Mouse (Mus musculus): ENCODE data around the gene Fbxo24. TPM values are rescaled to one million over a fixed set of nuclear protein-coding genes. Genes with fewer than 3 reads are reported as not detected.

The Fbxo24 gene
- polyA plus RNA-seq, 1 experiment from 2014 or later: 0.10 TPM

- Histone ChIP-seq H3K4me3 (peak overlapping the region; percentile 68), H3K4me1 (peaks cover 74% of the 10 kb centered on the region), H3K27ac (peak overlapping the region; percentile 94), H3K36me3 (peaks cover 22% of the 10 kb centered on the region), H3K4me2 (peak overlapping the region; percentile 92), H3K9ac (peak overlapping the region; percentile 78), H3K9me3 (replicated peaks) (no peaks in the 10 kb centered on the region; the same call in 1 of the 2 replicates), H3K27me3 (replicated peaks) (peaks cover 28% of the 10 kb centered on the region; the same call in 1 of the 2 replicates)
- 12% methylated on average over 7 of the region's 7 CpGs for WGBS (ENCODE audit: insufficient replicate concordance)
- ATAC-seq: no peak
Measured at GRCm38 (mm10) chr5:137570181-137570580, 58.6 kb downstream of the Fbxo24 start.

GRCm38 (mm10) chr5:137569665-137570064 is 59.1 kb downstream of the Fbxo24 start, which contains the start of gene Tfr2:
Gene Tfr2 (plus strand): TSS chr5:137569840.
- H3K4me2 ChIP-seq: peak within 1 kb of the TSS; percentile 92
- H3K9ac ChIP-seq: peak within 1 kb of the TSS; percentile 78

GRCm38 (mm10) chr5:137569031-137569430 is 59.8 kb downstream of the Fbxo24 start:
- H3K4me3 ChIP-seq: peak overlapping the region; percentile 68; the same call in 1 of the 2 replicates
- peak overlapping the region; percentile 92 for H3K4me2 ChIP-seq
- no peak overlapping the region for H3K9ac ChIP-seq
- H3K4me1 ChIP-seq: peaks cover 63% of the 10 kb centered on the region
- peaks cover 18% of the 10 kb centered on the region; the same call in 1 of the 2 replicates for H3K27me3 ChIP-seq (replicated peaks)
- WGBS (ENCODE audit: insufficient replicate concordance): 58% methylated on average over 12 of the region's 12 CpGs
- H3K27ac ChIP-seq: peak overlapping the region; percentile 94
- no peak for ATAC-seq
- peaks cover 10% of the 10 kb centered on the region for H3K36me3 ChIP-seq
- no peaks in the 10 kb centered on the region; the same call in 1 of the 2 replicates for H3K9me3 ChIP-seq (replicated peaks)

More at GRCm38 (mm10) chr5:137569665-137570064, 59.1 kb downstream of the Fbxo24 start, which contains the start of gene Tfr2:
- Histone ChIP-seq H3K4me1 (peaks cover 69% of the 10 kb centered on the region), H3K36me3 (peaks cover 16% of the 10 kb centered on the region), H3K27me3 (replicated peaks) (peaks cover 24% of the 10 kb centered on the region; the same call in 1 of the 2 replicates), H3K4me3 (peak within 1 kb of the TSS; percentile 68), H3K27ac (peak within 1 kb of the TSS; percentile 94), H3K9me3 (replicated peaks) (no peaks in the 10 kb centered on the region; the same call in 1 of the 2 replicates)
- ATAC-seq: peak; percentile 81
- 5% methylated on average over 9 of the region's 9 CpGs for WGBS (ENCODE audit: insufficient replicate concordance)

GRCm38 (mm10) chr5:137568223-137568798 is 60.5 kb downstream of the Fbxo24 start:
- Histone ChIP-seq H3K27me3 (replicated peaks) (peaks cover 15% of the 10 kb centered on the region; the same call in 1 of the 2 replicates), H3K4me1 (peaks cover 56% of the 10 kb centered on the region), H3K4me3 (no peak overlapping the region), H3K27ac (no peak overlapping the region), H3K36me3 (peaks cover 3% of the 10 kb centered on the region), H3K9me3 (replicated peaks) (no peaks in the 10 kb centered on the region; the same call in 1 of the 2 replicates), H3K9ac (no peak overlapping the region), H3K4me2 (no peak overlapping the region)
- WGBS (ENCODE audit: insufficient replicate concordance): 71% methylated on average over 8 of the region's 8 CpGs
- no peak for ATAC-seq

- WGBS (ENCODE audit: insufficient replicate concordance): 81% methylated on average over 5 of the region's 5 CpGs
- Histone ChIP-seq H3K4me2 (no peak overlapping the region), H3K27me3 (replicated peaks) (peaks cover 26% of the 10 kb centered on the region), H3K4me1 (peaks cover 38% of the 10 kb centered on the region), H3K27ac (no peak overlapping the region), H3K4me3 (no peak overlapping the region), H3K36me3 (no peaks in the 10 kb centered on the region), H3K9ac (no peak overlapping the region), H3K9me3 (replicated peaks) (no peaks in the 10 kb centered on the region; the same call in 1 of the 2 replicates)
- ATAC-seq: no peak
Measured at GRCm38 (mm10) chr5:137566416-137566815, 62.4 kb downstream of the Fbxo24 start.

- ATAC-seq: no peak
- no peak overlapping the region for H3K4me3 ChIP-seq
- H3K27ac ChIP-seq: no peak overlapping the region
- no peaks in the 10 kb centered on the region; the same call in 1 of the 2 replicates for H3K9me3 ChIP-seq (replicated peaks)
- H3K4me2 ChIP-seq: no peak overlapping the region
- peaks cover 33% of the 10 kb centered on the region for H3K27me3 ChIP-seq (replicated peaks)
- peaks cover 31% of the 10 kb centered on the region for H3K4me1 ChIP-seq
- 75% methylated on average over 6 of the region's 6 CpGs for WGBS (ENCODE audit: insufficient replicate concordance)
- no peaks in the 10 kb centered on the region for H3K36me3 ChIP-seq
- H3K9ac ChIP-seq: no peak overlapping the region
Measured at GRCm38 (mm10) chr5:137565744-137566143, 63.1 kb downstream of the Fbxo24 start.

- Histone ChIP-seq H3K4me2 (no peak overlapping the region), H3K4me3 (no peak overlapping the region), H3K4me1 (peaks cover 4% of the 10 kb centered on the region), H3K27me3 (replicated peaks) (peaks cover 54% of the 10 kb centered on the region), H3K9me3 (replicated peaks) (no peaks in the 10 kb centered on the region), H3K36me3 (no peaks in the 10 kb centered on the region), H3K27ac (no peak overlapping the region), H3K9ac (no peak overlapping the region)
- WGBS (ENCODE audit: insufficient replicate concordance): 71% methylated on average over 10 of the region's 10 CpGs
- 0 out of 2 replicates have a peak, but pooled peaks have one; percentile 13 for ATAC-seq
Measured at GRCm38 (mm10) chr5:137562965-137563364, 65.8 kb downstream of the Fbxo24 start.

Other genes with a start within 250 kb of the Fbxo24 start
- 0.29 and 0.31 TPM in 2 replicates for gene Zan, start 151.9 kb downstream of the Fbxo24 start, polyA plus RNA-seq (2016; fragmentation: Nextera tagmentation; extraction: Ambion mirVana)
- gene Pop7, start 126.5 kb downstream of the Fbxo24 start, polyA plus RNA-seq (2016; fragmentation: Nextera tagmentation; extraction: Ambion mirVana): 48.4 and 55.3 TPM in 2 replicates
- 5.6 and 6.0 TPM in 2 replicates for gene Gigyf1, start 110.5 kb downstream of the Fbxo24 start, polyA plus RNA-seq (2016; fragmentation: Nextera tagmentation; extraction: Ambion mirVana)
- gene Epo, start 95.8 kb downstream of the Fbxo24 start, polyA plus RNA-seq (2016; fragmentation: Nextera tagmentation; extraction: Ambion mirVana): 1.7 and 2.3 TPM in 2 replicates
- 215 and 221 TPM in 2 replicates for gene Gnb2, start 95.5 kb downstream of the Fbxo24 start, polyA plus RNA-seq (2016; fragmentation: Nextera tagmentation; extraction: Ambion mirVana)
- not detected in 2 replicates for gene Actl6b, start 75.5 kb downstream of the Fbxo24 start, polyA plus RNA-seq (2016; fragmentation: Nextera tagmentation; extraction: Ambion mirVana)
- gene Tfr2, start 59.2 kb downstream of the Fbxo24 start, polyA plus RNA-seq (2016; fragmentation: Nextera tagmentation; extraction: Ambion mirVana): 51.0 and 53.9 TPM in 2 replicates
- 45.5 and 48.4 TPM in 2 replicates for gene Mospd3, start 27.9 kb downstream of the Fbxo24 start, polyA plus RNA-seq (2016; fragmentation: Nextera tagmentation; extraction: Ambion mirVana)
- 21.1 and 22.1 TPM in 2 replicates for gene Pcolce, start 15.2 kb downstream of the Fbxo24 start, polyA plus RNA-seq (2016; fragmentation: Nextera tagmentation; extraction: Ambion mirVana)
- gene Lrch4, start 119 bp upstream of the Fbxo24 start, polyA plus RNA-seq (2016; fragmentation: Nextera tagmentation; extraction: Ambion mirVana): 33.4 and 36.0 TPM in 2 replicates
- gene Gm20605, start 173 bp upstream of the Fbxo24 start, polyA plus RNA-seq (2016; fragmentation: Nextera tagmentation; extraction: Ambion mirVana): 7.8 and 9.0 TPM in 2 replicates
- 6.0 and 6.5 TPM in 2 replicates for gene Sap25, start 12.3 kb upstream of the Fbxo24 start, polyA plus RNA-seq (2016; fragmentation: Nextera tagmentation; extraction: Ambion mirVana)
- gene Irs3, start 16.7 kb upstream of the Fbxo24 start, polyA plus RNA-seq (2016; fragmentation: Nextera tagmentation; extraction: Ambion mirVana): 0.05 and 0.07 TPM in 2 replicates
- gene Agfg2, start 55.7 kb upstream of the Fbxo24 start, polyA plus RNA-seq (2016; fragmentation: Nextera tagmentation; extraction: Ambion mirVana): 44.3 and 47.2 TPM in 2 replicates
- 0.33 and 0.38 TPM in 2 replicates for gene Nyap1, start 112.6 kb upstream of the Fbxo24 start, polyA plus RNA-seq (2016; fragmentation: Nextera tagmentation; extraction: Ambion mirVana)
- gene Tsc22d4, start 116.7 kb upstream of the Fbxo24 start, polyA plus RNA-seq (2016; fragmentation: Nextera tagmentation; extraction: Ambion mirVana): 96.0 and 99.2 TPM in 2 replicates
- 38.6 and 39.2 TPM in 2 replicates for gene Ppp1r35, start 149.8 kb upstream of the Fbxo24 start, polyA plus RNA-seq (2016; fragmentation: Nextera tagmentation; extraction: Ambion mirVana)
- gene Mepce, start 158.7 kb upstream of the Fbxo24 start, polyA plus RNA-seq (2016; fragmentation: Nextera tagmentation; extraction: Ambion mirVana): 9.0 and 9.2 TPM in 2 replicates
- gene Zcwpw1, start 158.8 kb upstream of the Fbxo24 start, polyA plus RNA-seq (2016; fragmentation: Nextera tagmentation; extraction: Ambion mirVana): 6.9 and 7.5 TPM in 2 replicates
- gene Pilra, start 207.3 kb upstream of the Fbxo24 start, polyA plus RNA-seq (2016; fragmentation: Nextera tagmentation; extraction: Ambion mirVana): 1.0 and 1.4 TPM in 2 replicates
- gene Pilrb1, start 229.1 kb upstream of the Fbxo24 start, polyA plus RNA-seq (2016; fragmentation: Nextera tagmentation; extraction: Ambion mirVana): 1.3 and 1.7 TPM in 2 replicates
- 0.69 and 0.92 TPM in 2 replicates for gene Pilrb2, start 242.8 kb upstream of the Fbxo24 start, polyA plus RNA-seq (2016; fragmentation: Nextera tagmentation; extraction: Ambion mirVana)